ENCODE assay signal across 20 mouse cellular contexts in the genomic region with DNA sequence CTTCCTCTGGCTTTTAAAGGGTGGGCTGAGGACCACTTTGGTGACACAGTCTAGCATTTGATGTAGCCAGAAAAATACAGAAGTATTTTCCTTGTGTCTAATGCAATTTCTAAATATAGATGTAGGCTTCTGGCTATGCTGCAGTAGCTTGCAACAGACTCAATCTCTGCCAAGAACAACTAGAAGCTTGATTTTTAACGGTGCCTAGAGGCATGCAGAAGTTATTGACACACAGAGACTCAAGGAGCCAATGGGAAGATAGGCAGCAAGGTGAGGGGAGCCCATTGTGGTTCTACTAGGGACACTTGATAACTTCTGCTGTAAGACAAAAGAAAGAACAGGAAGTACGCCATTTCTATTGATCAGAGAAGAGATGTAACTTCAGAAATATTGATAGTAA.
DNase-seq lines count a peak whose midpoint lies in the region; ATAC-seq and TF ChIP-seq lines count a peak whose summit lies in the region.
"Had no signal": no experiment of that assay in that cellular context is flagged by ENCODE, and none has a peak within 500 bp of the region (broad histone marks: within the 10 kb centered on the region; RNA-seq: fewer than 3 reads in every experiment).

No protein-coding gene starts in this region.

- no peak overlapping the region for H3K27ac ChIP-seq in heart, embryonic 11.5 days (ENCODE audit: low read depth, low read length)
- no peak overlapping the region for H3K27ac ChIP-seq in limb, embryonic 14.5 days (replicated peaks; ENCODE audit: low read depth, low read length)
- H3K27ac ChIP-seq in limb, embryonic 10.5 days = no peak overlapping the region
- H3K27ac ChIP-seq: embryonic facial prominence, embryonic 15.5 days; heart, embryonic 13.5 days; hindbrain, embryonic 13.5 days; limb, embryonic 12.5 days; liver, embryonic 12.5 days had no signal

- H3K4me3 ChIP-seq in heart, embryonic 11.5 days (ENCODE audit: low read depth, low read length) = no peak overlapping the region
- H3K4me3 ChIP-seq in limb, embryonic 14.5 days (replicated peaks; ENCODE audit: low read length) = no peak overlapping the region
- no peak overlapping the region for H3K4me3 ChIP-seq in limb, embryonic 10.5 days
- H3K4me3 ChIP-seq: embryonic facial prominence, embryonic 15.5 days; heart, embryonic 13.5 days; hindbrain, embryonic 13.5 days; limb, embryonic 12.5 days; liver, embryonic 12.5 days had no signal

- no peaks in the 10 kb centered on the region for H3K9me3 ChIP-seq in heart, embryonic 11.5 days (replicated peaks; ENCODE audit: control insufficient read depth, low read length)
- H3K9me3 ChIP-seq in limb, embryonic 14.5 days (ENCODE audit: control insufficient read depth, low read length) = no peaks in the 10 kb centered on the region
- no peaks in the 10 kb centered on the region for H3K9me3 ChIP-seq in limb, embryonic 10.5 days (replicated peaks)
- H3K9me3 ChIP-seq: embryonic facial prominence, embryonic 15.5 days; heart, embryonic 13.5 days; hindbrain, embryonic 13.5 days; limb, embryonic 12.5 days had no signal

- no peaks in the 10 kb centered on the region for H3K4me1 ChIP-seq in heart, embryonic 11.5 days (ENCODE audit: control insufficient read depth, insufficient read depth, low read length)
- H3K4me1 ChIP-seq in limb, embryonic 14.5 days (ENCODE audit: control insufficient read depth, insufficient read depth, low read length) = peaks cover 3% of the 10 kb centered on the region; the same call in 1 of the 2 replicates
- H3K4me1 ChIP-seq in limb, embryonic 10.5 days = peaks cover 4% of the 10 kb centered on the region; the same call in 1 of the 2 replicates
- H3K4me1 ChIP-seq: embryonic facial prominence, embryonic 15.5 days; heart, embryonic 13.5 days; hindbrain, embryonic 13.5 days; liver, embryonic 12.5 days had no signal

- no peak for TF ChIP-seq POLR2A in limb, embryonic 14.5 days (IDR thresholded peaks at IDR 0.05; ENCODE audit: borderline replicate concordance, extremely low read depth, insufficient read depth, insufficient read length)

- no peaks in the 10 kb centered on the region for H3K36me3 ChIP-seq in heart, embryonic 11.5 days (ENCODE audit: control insufficient read depth, insufficient read depth, low read length)
- no peaks in the 10 kb centered on the region for H3K36me3 ChIP-seq in limb, embryonic 14.5 days (ENCODE audit: control insufficient read depth, insufficient read depth, low read length)
- H3K36me3 ChIP-seq in limb, embryonic 10.5 days = no peaks in the 10 kb centered on the region
- H3K36me3 ChIP-seq: embryonic facial prominence, embryonic 15.5 days; heart, embryonic 13.5 days; hindbrain, embryonic 13.5 days; limb, embryonic 12.5 days; liver, embryonic 12.5 days had no signal

- H3K4me2 ChIP-seq in heart, embryonic 11.5 days = no peak overlapping the region
- H3K4me2 ChIP-seq in limb, embryonic 14.5 days (replicated peaks; ENCODE audit: low read depth, low read length, severe bottlenecking) = no peak overlapping the region
- H3K4me2 ChIP-seq: embryonic facial prominence, embryonic 15.5 days; heart, embryonic 13.5 days; hindbrain, embryonic 13.5 days; limb, embryonic 12.5 days; liver, embryonic 12.5 days had no signal

- ATAC-seq in heart, embryonic 11.5 days (replicated peaks; ENCODE audit: insufficient number of reproducible peaks, low FRiP score, low TSS enrichment) = no peak
- ATAC-seq in limb, embryonic 14.5 days (ENCODE audit: low FRiP score, low read depth) = no peak
- ATAC-seq: liver, embryonic 12.5 days had no signal

- no peak overlapping the region for H3K9ac ChIP-seq in heart, embryonic 11.5 days (ENCODE audit: low read depth, low read length)
- no peak overlapping the region for H3K9ac ChIP-seq in limb, embryonic 14.5 days (ENCODE audit: low read depth, low read length, severe bottlenecking)
- H3K9ac ChIP-seq: embryonic facial prominence, embryonic 15.5 days; heart, embryonic 13.5 days; hindbrain, embryonic 13.5 days; limb, embryonic 12.5 days; liver, embryonic 12.5 days had no signal

- 69% methylated on average over 2 of the region's 2 CpGs for WGBS in heart, embryonic 11.5 days (ENCODE audit: insufficient replicate concordance)
- WGBS in limb, embryonic 14.5 days = 71% methylated on average over 2 of the region's 2 CpGs
- 80% methylated on average over 2 of the region's 2 CpGs for WGBS in limb, embryonic 10.5 days

- DNase-seq in adrenal gland, postnatal 10 days = peak; percentile 18
- DNase-seq in adrenal gland, adult 18-20 months (ENCODE audit: low spot score in 2 of 2) = no peak
- DNase-seq in heart, adult 18-20 months = peak; percentile 14 to 25
- peak; percentile 11 for DNase-seq in limb, embryonic 14.5 days (ENCODE audit: low spot score)
- DNase-seq in limb, embryonic 10.5 days (ENCODE audit: low spot score) = no peak
- DNase-seq in skeletal muscle tissue, adult 2 months (ENCODE audit: low read depth, low spot score) = peak; percentile 3
- no peak for DNase-seq in left cerebral cortex, adult 9 months (ENCODE audit: low spot score in 2 of 2)
- DNase-seq: adrenal gland, adult 8-10 months; cerebellum, adult 8-10 months; cerebellum, postnatal 36 days; embryo, embryonic 11 days; lung, adult 18-20 months; midbrain, embryonic 14.5 days; spleen, adult 18-20 months had no signal

- no peaks in the 10 kb centered on the region for H3K27me3 ChIP-seq in heart, embryonic 11.5 days (ENCODE audit: control insufficient read depth, insufficient read depth, low read length)
- H3K27me3 ChIP-seq in limb, embryonic 14.5 days (ENCODE audit: control insufficient read depth, insufficient read depth, low read length) = no peaks in the 10 kb centered on the region
- no peaks in the 10 kb centered on the region for H3K27me3 ChIP-seq in limb, embryonic 10.5 days (ENCODE audit: low read depth, poor library complexity, severe bottlenecking)
- H3K27me3 ChIP-seq: embryonic facial prominence, embryonic 15.5 days; heart, embryonic 13.5 days; hindbrain, embryonic 13.5 days; limb, embryonic 12.5 days; liver, embryonic 12.5 days had no signal

Comparison
In these comparisons a context has a peak if more than half of its experiments do, and no peak if none do; other contexts are left out.
1. DNase-seq: peak in adrenal gland, postnatal 10 days (single experiment), heart, adult 18-20 months (2 of 2), limb, embryonic 14.5 days (single experiment) and skeletal muscle tissue, adult 2 months (single experiment); none in adrenal gland, adult 18-20 months (0 of 2), limb, embryonic 10.5 days (single experiment) and left cerebral cortex, adult 9 months (0 of 2).